Mouse (Mus musculus) bone marrow macrophage, adult 2 months (primary cell): ENCODE data around the gene Unc93b1. TPM values are rescaled to one million over a fixed set of nuclear protein-coding genes. Genes with fewer than 3 reads are reported as not detected.

Experiments
- H3K27ac ChIP-seq: 2 replicates; pipeline ENCODE4 v1.5.1; 2012; ENCODE audit warnings: low read depth, low read length; ENCODE audit not compliant: insufficient read depth
- H3K4me1 ChIP-seq: 2 replicates; pipeline ENCODE4 v1.6.1; 2012; ENCODE audit warnings: low read length; ENCODE audit not compliant: control insufficient read depth, insufficient read depth
- H3K4me3 ChIP-seq: 2 replicates; pipeline ENCODE4 v1.5.1; 2012; ENCODE audit warnings: mild to moderate bottlenecking, low read length, moderate library complexity; ENCODE audit not compliant: insufficient read depth
- CTCF ChIP-seq: IDR thresholded peaks from 2 replicates; pipeline ENCODE4 v1.5.1; 2012; ENCODE audit warnings: low read depth, mild to moderate bottlenecking, low read length, moderate library complexity
- POLR2A ChIP-seq: IDR thresholded peaks from 2 replicates; pipeline ENCODE4 v1.6.1; 2012; ENCODE audit warnings: mild to moderate bottlenecking, low read depth, low read length, borderline replicate concordance
- polyA plus RNA-seq: library from polyadenylated mRNA; stranded (reverse); fragments of >200 nt; gene quantifications from 2 replicates; pipeline ENCODE4 v1.2.4, GENCODE M21; 2012; ENCODE audit not compliant: missing spikeins, insufficient read depth, insufficient read length

The Unc93b1 gene
- polyA plus RNA-seq, 1 experiment = 1,428 TPM

DNA sequence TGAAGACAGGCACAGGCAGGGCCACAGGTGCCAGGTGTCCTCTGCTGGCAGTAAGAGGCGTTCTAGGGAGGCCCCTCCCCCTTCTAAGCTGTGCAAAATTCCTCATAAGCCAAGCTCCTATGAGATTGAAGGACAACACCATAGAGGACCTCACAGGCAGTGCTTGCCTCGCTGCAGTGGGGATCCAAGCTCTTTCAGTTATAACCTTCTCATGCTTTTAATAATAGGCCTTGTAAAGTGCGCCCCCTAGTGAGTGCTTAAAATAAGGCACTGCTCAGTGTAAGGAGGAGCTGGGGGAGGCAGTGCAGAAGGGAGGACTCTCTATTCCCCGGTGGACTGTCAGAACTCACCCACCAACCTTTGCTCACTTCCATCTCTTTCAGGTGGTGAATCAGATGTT, 45.3 kb downstream of the Unc93b1 start:
- Histone ChIP-seq H3K4me3 (no peak overlapping the region), H3K27ac (no peak overlapping the region), H3K4me1 (no peaks in the 10 kb centered on the region)
- TF ChIP-seq CTCF (peak; percentile 39; the same call in 1 of the 2 replicates), POLR2A (no peak)

DNA sequence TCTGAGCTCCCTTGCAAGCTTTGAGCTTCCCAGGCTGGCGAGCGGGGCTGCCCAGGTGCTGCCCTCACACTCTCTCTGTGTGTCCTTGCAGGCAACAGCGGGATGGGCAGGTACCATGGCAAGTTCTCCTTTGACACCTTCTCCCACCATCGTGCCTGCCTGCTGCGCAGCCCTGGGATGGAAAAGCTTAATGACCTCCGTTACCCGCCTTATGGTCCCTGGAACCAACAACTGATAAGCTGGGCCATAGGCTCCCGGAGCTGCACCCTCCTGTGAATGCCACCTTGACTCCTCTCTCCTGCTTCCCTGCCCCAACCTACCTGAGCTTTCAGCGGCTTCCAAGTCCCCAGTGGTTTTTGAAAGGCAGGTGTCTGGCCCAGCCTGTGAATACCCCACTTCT, 45.9 kb downstream of the Unc93b1 start:
- TF ChIP-seq POLR2A = no peak
- no peak for TF ChIP-seq CTCF
- Histone ChIP-seq H3K4me3 (no peak overlapping the region), H3K4me1 (no peaks in the 10 kb centered on the region), H3K27ac (no peak overlapping the region)

DNA sequence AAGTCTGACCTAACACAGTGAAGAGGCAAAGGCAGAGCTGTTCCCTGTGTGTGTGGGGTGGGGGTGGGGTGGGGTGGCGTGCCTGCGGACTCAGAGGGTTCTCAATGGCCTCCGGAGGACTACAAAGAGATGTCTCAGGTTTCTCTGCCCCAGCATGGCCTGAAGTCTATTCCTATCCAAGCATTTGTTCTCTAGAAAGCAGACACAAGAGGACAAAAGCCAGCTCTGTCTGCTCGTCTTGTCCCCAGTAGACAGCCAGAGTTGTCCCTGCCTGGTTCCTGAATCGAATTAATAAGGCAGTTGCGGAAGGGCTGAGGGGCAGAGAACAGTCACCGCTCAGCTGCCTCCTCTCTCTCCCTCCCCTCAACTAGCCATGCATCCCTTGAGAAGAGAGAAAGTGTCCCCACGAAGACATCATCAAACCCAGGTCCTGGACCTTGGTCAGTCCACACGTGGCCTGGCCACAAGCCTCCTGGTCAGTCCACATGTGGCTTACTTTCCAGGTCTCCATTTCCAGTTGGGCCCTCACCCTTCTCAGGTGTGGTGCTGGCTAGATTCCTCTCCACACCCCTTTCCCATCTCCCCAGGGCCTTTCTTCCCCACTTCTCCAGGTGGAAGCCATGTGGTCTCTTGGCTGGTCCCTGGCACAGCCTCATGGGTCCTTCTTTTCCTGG, 48.7 kb downstream of the Unc93b1 start:
- Histone ChIP-seq H3K4me3 (no peak overlapping the region), H3K27ac (no peak overlapping the region), H3K4me1 (peaks cover 5% of the 10 kb centered on the region; the same call in 1 of the 2 replicates)
- TF ChIP-seq POLR2A (no peak), CTCF (no peak)

DNA sequence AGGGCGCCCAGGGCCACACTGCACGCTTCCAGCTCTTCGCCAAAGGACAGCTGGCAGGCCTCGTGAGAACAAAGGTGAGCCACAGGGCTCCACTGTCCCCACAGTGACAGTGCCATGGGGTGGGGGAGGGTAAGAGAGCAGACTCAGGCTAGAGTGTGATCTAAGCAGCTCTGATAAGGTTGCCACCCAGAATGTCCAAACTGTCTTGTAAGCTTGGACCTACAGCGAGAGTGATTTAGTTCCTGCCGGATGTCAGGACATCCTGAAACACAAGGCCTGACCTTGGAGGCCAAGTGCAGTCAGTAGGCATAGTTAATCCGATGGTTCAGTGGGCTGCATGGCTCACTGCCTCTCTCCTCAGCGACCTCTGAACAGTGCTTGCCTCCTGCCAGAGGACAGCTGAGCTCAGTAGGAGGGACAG, 50.3 kb downstream of the Unc93b1 start:
- Histone ChIP-seq H3K4me3 (no peak overlapping the region), H3K4me1 (peaks cover 5% of the 10 kb centered on the region; the same call in 1 of the 2 replicates), H3K27ac (no peak overlapping the region)
- TF ChIP-seq CTCF = no peak
- TF ChIP-seq POLR2A = no peak

DNA sequence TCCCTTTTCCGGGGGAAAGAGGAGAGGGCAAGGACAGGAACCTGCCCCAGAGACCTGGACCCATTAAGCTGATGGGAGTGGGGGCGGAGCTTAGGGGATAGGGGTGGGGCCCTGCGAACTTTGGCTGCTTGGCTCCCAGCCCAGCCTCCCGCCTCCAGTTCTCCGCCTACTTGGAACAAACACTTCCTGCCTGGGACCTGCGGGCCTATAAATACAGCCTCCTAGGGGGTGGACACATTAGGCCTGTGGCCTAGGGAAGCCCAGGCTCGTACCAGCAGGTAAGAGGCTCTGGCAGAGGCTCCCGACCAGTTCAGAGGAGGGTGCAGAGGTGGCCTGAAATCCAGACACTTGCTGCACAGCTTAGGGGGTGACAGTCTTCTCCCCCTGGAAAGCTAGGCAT, 51.3 kb downstream of the Unc93b1 start, which contains the start of gene Acy3:
Gene Acy3 (plus strand): TSS at position 237 of the 400 bp plus-strand sequence.
- H3K27ac ChIP-seq = no peak within 1 kb of the TSS
- TF ChIP-seq POLR2A = no peak
- TF ChIP-seq CTCF = no peak
- H3K4me1 ChIP-seq = peaks cover 5% of the 10 kb centered on the region; the same call in 1 of the 2 replicates
- no peak within 1 kb of the TSS for H3K4me3 ChIP-seq

DNA sequence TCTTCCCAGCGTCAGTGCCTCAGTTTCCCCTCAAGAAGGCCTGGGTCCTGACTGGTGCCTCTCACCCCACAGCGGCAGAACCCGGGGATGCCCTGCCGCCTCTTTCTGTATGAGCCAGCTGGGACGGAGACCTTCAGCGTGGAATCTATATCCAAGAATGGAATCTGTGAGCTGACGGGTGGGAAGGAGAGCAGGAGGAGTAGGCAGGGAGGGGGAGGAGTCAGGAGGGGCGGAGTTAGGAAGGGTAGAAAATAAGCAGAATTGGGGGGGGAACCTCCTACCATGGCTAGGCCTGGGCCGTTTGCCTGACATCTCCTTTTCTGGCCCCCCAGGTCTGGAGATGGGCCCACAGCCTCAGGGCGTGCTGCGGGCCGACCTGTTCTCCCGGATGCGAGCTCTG, 53.1 kb downstream of the Unc93b1 start:
- TF ChIP-seq CTCF (no peak), POLR2A (no peak)
- peaks cover 5% of the 10 kb centered on the region; the same call in 1 of the 2 replicates for H3K4me1 ChIP-seq
- H3K27ac ChIP-seq = no peak overlapping the region
- no peak overlapping the region for H3K4me3 ChIP-seq

DNA sequence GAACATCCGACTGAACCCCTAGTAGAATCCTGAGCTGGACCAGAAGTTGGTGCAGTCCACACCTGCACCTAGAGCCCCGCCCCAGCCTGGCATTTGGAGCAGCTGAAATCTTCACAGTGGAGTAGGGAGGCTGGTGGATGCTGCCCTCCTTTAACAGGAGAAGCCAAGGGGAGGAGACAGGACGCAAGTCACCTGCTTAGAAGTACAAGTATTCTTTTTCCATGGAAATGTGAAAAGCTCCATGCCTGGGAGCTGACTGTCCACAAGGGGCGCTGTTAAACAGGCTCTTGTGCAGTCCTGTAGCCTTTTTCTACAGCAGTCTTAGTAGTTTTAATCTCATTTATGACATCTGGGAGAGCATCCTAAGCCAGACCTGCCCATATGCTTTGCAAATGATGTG, 53.8 kb downstream of the Unc93b1 start:
- no peak overlapping the region for H3K4me3 ChIP-seq
- TF ChIP-seq POLR2A (no peak), CTCF (no peak)
- peaks cover 5% of the 10 kb centered on the region; the same call in 1 of the 2 replicates for H3K4me1 ChIP-seq
- no peak overlapping the region for H3K27ac ChIP-seq

DNA sequence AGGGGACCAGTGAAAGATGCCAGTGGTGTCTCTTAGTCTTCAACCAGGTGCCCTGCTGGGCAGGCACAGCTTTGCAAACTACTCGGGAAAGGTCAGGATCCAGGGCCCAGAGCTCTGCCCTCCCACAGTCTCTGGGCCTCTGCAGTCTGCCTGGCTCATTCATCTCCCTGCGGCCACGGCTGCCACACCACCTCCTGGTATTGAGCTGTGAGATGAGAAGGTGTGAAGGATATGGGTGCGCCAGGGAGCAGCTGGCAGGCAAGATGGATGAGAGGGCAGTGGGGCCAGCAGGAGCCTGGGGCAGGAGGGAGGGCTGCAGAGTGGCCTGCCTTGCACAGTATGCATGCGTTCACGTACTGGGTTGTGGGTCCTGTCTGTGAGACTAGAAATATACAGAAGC, 55.8 kb downstream of the Unc93b1 start:
- Histone ChIP-seq H3K4me1 (peaks cover 5% of the 10 kb centered on the region; the same call in 1 of the 2 replicates), H3K27ac (no peak overlapping the region), H3K4me3 (no peak overlapping the region)
- no peak for TF ChIP-seq POLR2A
- no peak for TF ChIP-seq CTCF

DNA sequence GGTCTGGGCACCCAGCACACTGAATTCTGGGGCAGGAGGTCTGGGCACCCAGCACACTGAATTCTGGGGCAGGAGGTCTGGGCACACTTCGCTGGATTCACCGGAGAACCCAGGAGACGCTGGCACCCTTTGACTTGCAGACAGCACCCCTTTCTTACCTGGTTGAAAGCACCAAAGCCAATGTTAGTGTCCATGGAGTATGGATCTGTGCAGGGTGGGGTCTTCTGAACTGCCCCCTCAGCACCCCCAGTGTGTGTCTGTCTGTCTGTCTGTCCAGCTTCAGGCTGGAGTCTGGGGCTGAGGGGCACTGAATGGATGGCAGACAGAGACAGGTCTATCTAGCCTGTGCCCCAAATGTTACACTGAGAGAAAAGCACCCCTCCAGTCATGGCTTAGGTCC, 56.6 kb downstream of the Unc93b1 start:
- H3K27ac ChIP-seq = no peak overlapping the region
- TF ChIP-seq POLR2A (no peak), CTCF (no peak)

DNA sequence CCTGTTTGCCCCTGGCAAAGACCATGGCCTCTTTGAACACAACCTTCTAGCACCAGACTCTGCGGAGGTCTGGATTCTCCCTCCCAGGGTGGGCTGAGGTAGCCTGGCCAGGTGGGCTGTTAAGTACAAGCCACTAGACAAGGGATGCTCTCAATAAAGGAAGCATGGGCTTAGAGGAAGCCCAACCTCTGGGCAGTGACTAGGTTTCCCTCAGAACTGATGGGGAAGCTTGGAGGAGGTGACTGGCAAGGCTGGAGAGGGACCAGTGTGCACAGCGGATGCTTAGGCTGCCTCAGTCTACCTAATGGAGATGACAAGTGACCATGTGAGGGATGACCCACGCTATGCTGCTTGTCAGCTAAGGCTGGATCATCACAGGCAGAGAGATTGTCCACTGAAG, 57.0 kb downstream of the Unc93b1 start:
- no peak overlapping the region for H3K27ac ChIP-seq
- H3K4me1 ChIP-seq = peaks cover 3% of the 10 kb centered on the region
- no peak overlapping the region for H3K4me3 ChIP-seq
- TF ChIP-seq POLR2A (no peak), CTCF (no peak)

More for the DNA sequence above, 56.6 kb downstream of the Unc93b1 start:
- no peak overlapping the region for H3K4me3 ChIP-seq
- H3K4me1 ChIP-seq = peaks cover 6% of the 10 kb centered on the region

DNA sequence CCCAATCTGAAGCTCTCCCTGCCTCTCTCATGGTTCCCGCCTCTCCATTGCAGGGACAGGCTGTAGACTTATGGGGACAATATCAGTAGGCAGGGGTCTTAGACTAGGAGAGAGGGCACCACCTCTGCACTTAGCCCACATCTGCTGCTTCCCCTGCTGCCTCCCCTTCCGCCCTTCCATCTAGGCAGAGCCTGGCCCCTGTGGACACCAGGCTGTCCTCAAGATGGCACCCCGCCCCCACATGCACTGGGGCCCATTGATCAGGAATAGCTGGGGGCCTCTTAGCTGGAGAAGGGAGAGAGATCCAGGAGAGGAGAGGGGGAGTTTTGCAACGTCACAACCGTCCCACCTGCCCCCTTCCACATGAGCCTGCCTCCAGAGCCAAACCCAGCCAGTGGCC, 57.4 kb downstream of the Unc93b1 start, which contains the start of gene Tbx10:
Gene Tbx10 (plus strand): TSS at position 337 of the 400 bp plus-strand sequence.
- no peak for TF ChIP-seq CTCF
- TF ChIP-seq POLR2A = no peak
- H3K4me1 ChIP-seq = peaks cover 3% of the 10 kb centered on the region

More for the DNA sequence above, 57.4 kb downstream of the Unc93b1 start, which contains the start of gene Tbx10:
- Histone ChIP-seq H3K27ac (no peak within 1 kb of the TSS), H3K4me3 (no peak within 1 kb of the TSS)
